Mouse (Mus musculus) embryonic facial prominence, embryonic 14.5 days (tissue): ENCODE results near the gene Gcg. TPM values are rescaled to one million over a fixed set of nuclear protein-coding genes. Genes with fewer than 3 reads are reported as not detected.

ENCODE experiments used
- ATAC-seq: fragments of 200-750 bp; cut with Nextera tagmentation; 2 replicates; pipeline ENCODE4 v1.8.0; 2017; ENCODE audit warnings: low read depth, moderate number of reproducible peaks, moderate TSS enrichment
- DNase-seq: peaks from one replicate; pipeline ENCODE4 v3.0.0-alpha.2; 2015; ENCODE audit warnings: low spot score
- H3K27ac ChIP-seq: fragments of 300-500 bp; sonication (generic); replicated peaks from 2 replicates; pipeline ENCODE4 v1.5.1; 2014; ENCODE audit warnings: low read depth, mild to moderate bottlenecking, low read length, moderate library complexity
- H3K27me3 ChIP-seq: fragments of 300-500 bp; sonication (generic); replicated peaks from 2 replicates; pipeline ENCODE4 v1.6.1; 2014; ENCODE audit warnings: low read length; ENCODE audit not compliant: control insufficient read depth, insufficient read depth
- H3K36me3 ChIP-seq: fragments of 300-500 bp; sonication (generic); 2 replicates; pipeline ENCODE4 v1.6.1; 2014; ENCODE audit warnings: low read length, mixed read lengths; ENCODE audit not compliant: control insufficient read depth, insufficient read depth
- H3K4me1 ChIP-seq: fragments of 300-500 bp; sonication (generic); 2 replicates; pipeline ENCODE4 v1.6.1; 2014; ENCODE audit warnings: antibody characterized with exemption, low read length; ENCODE audit not compliant: control insufficient read depth, insufficient read depth
- H3K4me2 ChIP-seq: fragments of 300-500 bp; sonication (generic); 2 replicates; pipeline ENCODE4 v1.6.1; 2014; ENCODE audit warnings: low read depth, mild to moderate bottlenecking, low read length, moderate library complexity, mixed read lengths
- H3K4me3 ChIP-seq: fragments of 300-500 bp; sonication (generic); 2 replicates; pipeline ENCODE4 v1.5.1; 2014; ENCODE audit warnings: low read depth, mild to moderate bottlenecking, low read length
- H3K9ac ChIP-seq: fragments of 300-500 bp; sonication (generic); 2 replicates; pipeline ENCODE4 v1.6.1; 2014; ENCODE audit warnings: low read depth, mild to moderate bottlenecking, low read length, moderate library complexity, mixed read lengths
- H3K9me3 ChIP-seq: fragments of 300-500 bp; sonication (generic); 2 replicates; pipeline ENCODE4 v1.6.1; 2016; ENCODE audit warnings: low read length; ENCODE audit not compliant: control insufficient read depth
- WGBS: fragments of 180-500 bp; shearing (Covaris S2); extraction: QIAGEN DNeasy Blood & Tissue Kit; methylation state at CpG from one replicate; pipeline ENCODE4 v1.1.7; 2014; 5-methylcytosine and 5-hydroxymethylcytosine counted together
- polyA plus RNA-seq: library from polyadenylated mRNA; unstranded; fragments of >200 nt; fragmentation: Nextera tagmentation; extraction: Ambion mirVana; gene quantifications from 2 replicates; pipeline ENCODE4 v1.2.1, GENCODE M21; 2014

Gcg gene
- polyA plus RNA-seq, 1 experiment from 2014 or later: 0.15 TPM

DNA sequence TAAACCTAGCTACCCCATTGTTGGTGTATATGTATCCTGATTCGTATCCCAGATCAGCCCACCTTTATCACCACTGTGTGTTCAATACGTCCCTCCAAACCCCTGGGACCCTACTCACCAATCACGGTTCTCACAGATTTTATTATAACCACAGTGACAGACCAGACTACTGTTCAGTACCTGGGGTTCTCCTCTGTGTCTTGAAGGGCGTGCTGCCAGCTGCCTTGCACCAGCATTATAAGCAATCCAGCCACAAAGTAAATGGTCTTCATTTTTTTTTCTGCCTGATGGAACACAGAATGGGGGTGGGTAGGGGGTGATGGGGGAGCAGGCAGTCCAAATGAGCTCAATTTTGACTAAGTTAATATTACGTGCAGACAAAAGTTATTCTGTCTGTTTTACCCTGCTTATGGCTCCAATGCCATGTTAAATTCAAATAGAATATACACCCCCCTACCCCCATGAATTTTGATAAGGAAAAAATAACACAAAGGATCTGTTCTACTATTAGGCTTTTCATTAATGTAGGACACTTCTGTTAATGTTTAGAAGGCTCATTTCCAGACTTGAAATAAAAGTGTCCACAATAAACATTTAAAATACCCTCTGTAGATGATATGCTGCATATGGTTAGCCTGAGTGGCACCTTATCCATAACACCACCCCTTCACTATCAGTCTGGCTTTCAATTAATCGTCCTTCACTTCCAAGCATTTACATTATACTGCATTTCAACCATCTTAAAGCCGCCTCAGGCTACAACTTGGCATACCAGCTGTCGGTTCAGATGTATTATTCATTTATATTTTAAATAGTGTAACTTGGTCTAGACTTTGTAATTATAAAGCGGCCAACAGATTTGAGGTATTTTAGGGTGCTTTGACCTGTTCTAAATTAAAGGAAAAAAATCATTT, 2.9 kb downstream of the Gcg start:
- H3K36me3 ChIP-seq: no peaks in the 10 kb centered on the region
- no peaks in the 10 kb centered on the region for H3K9me3 ChIP-seq
- DNase-seq (no peak), ATAC-seq (no peak)
- no peaks in the 10 kb centered on the region for H3K4me1 ChIP-seq
- no peak overlapping the region for H3K9ac ChIP-seq
- no peak overlapping the region for H3K4me2 ChIP-seq
- H3K27ac ChIP-seq: no peak overlapping the region
- H3K4me3 ChIP-seq: no peak overlapping the region
- no peaks in the 10 kb centered on the region for H3K27me3 ChIP-seq
- 66% methylated on average over 9 of the region's 9 CpGs for WGBS

DNA sequence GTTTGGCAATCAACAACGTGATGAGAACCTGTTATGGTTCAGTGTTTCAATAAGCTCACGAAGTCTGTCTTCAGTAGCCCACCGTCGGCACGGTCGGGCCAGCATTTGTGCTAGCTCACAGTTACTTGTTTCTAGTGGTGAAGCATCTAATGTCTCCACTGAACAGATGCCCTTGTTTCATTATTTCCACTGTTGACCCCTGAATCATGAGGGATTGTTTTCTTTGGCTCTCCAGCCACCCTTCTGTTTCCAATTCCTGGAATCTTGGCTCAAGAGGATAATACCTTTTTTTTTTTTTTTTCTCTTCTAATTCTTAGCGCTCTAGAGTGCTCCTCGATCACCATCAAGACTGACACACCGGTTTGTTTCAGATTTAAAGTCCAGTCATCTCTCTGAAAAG, 13.9 kb downstream of the Gcg start:
- no peaks in the 10 kb centered on the region for H3K36me3 ChIP-seq
- DNase-seq: no peak
- no peak overlapping the region for H3K4me3 ChIP-seq
- no peaks in the 10 kb centered on the region for H3K9me3 ChIP-seq
- no peak overlapping the region for H3K4me2 ChIP-seq
- H3K4me1 ChIP-seq: no peaks in the 10 kb centered on the region
- H3K27me3 ChIP-seq: no peaks in the 10 kb centered on the region
- WGBS: 75% methylated on average over 9 of the region's 9 CpGs
- H3K9ac ChIP-seq: no peak overlapping the region
- H3K27ac ChIP-seq: no peak overlapping the region
- no peak for ATAC-seq

DNA sequence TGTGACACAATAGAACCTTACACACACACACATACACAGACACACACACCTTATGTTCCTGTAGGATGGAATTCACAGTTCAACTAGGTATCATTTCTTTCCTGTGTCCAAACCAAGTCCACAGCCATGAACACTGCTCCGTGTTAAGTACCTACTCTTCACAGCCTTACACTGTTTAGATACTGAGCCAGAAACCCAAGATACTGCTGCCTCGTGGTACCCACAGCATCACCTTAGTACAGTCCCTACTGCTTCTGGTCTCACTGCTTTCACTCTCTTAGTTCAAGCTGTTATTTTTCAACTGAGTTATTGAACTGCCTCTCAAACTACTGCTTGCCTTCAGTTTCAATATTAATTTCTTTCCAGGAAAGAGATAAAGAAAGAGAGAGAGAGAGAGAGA, 20.2 kb downstream of the Gcg start:
- no peak for DNase-seq
- no peak overlapping the region for H3K4me2 ChIP-seq
- no peaks in the 10 kb centered on the region for H3K36me3 ChIP-seq
- no peaks in the 10 kb centered on the region for H3K9me3 ChIP-seq
- no peak for ATAC-seq
- no peak overlapping the region for H3K27ac ChIP-seq
- WGBS: 85% methylated on average over 2 of the region's 2 CpGs
- no peak overlapping the region for H3K4me3 ChIP-seq
- no peaks in the 10 kb centered on the region for H3K27me3 ChIP-seq
- no peak overlapping the region for H3K9ac ChIP-seq
- no peaks in the 10 kb centered on the region for H3K4me1 ChIP-seq

DNA sequence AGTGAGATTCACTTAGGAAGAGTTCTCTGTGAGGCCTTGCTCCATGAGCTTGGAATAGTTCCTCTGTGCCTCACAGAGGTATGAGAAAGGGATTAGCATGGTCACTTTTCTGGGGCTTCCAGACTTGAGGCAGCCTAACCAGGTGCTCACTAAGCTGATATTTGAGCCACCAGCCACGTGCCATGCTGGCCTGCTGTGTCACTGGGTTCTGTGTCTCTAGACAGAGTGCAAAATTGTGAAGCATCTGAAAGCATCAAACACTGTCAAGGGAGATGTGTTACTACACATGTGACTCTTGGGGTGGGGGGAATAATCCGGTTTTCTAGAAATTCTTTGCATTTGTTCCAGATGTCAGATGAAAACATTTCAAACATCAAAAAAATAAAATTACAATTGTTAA, 21.3 kb downstream of the Gcg start:
- H3K4me1 ChIP-seq: no peaks in the 10 kb centered on the region
- H3K36me3 ChIP-seq: no peaks in the 10 kb centered on the region
- 43% methylated on average over 2 of the region's 2 CpGs for WGBS
- ATAC-seq (0 out of 2 replicates have a peak, but pooled peaks have one; percentile 15), DNase-seq (no peak)
- no peak overlapping the region for H3K27ac ChIP-seq
- H3K4me2 ChIP-seq: no peak overlapping the region
- no peaks in the 10 kb centered on the region for H3K9me3 ChIP-seq
- H3K27me3 ChIP-seq: no peaks in the 10 kb centered on the region
- H3K9ac ChIP-seq: no peak overlapping the region
- H3K4me3 ChIP-seq: no peak overlapping the region

DNA sequence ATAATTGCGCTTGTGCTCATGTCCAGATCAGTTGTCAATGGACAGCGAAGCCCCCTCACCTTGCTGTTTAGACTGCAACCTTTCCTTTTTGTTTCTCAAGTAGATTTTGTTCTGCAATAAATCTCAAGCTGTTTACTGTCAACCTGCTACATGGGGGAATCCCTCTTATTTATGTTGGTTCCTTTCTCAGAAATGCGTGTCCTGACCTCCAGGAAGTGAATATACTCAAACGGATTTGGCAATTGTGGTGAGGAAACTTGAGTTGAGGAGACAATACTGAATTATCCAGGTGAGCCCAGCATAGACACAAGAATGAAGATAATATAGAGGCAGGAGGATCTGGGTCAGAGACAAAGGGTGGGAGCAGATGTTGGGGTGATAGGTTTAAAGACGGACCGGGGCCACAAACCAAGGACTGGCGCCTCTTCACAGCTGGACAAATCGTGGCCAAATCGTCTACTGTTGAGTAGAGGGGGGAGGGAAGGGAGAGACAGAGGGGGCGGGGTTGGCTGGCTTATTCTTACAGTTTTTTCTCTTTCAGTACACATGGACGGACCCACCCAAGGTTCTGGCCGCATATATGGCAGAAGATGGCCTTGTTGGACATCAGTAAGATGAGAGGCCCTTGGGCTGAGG, 22.5 kb downstream of the Gcg start:
- WGBS: 87% methylated on average over 12 of the region's 12 CpGs

DNA sequence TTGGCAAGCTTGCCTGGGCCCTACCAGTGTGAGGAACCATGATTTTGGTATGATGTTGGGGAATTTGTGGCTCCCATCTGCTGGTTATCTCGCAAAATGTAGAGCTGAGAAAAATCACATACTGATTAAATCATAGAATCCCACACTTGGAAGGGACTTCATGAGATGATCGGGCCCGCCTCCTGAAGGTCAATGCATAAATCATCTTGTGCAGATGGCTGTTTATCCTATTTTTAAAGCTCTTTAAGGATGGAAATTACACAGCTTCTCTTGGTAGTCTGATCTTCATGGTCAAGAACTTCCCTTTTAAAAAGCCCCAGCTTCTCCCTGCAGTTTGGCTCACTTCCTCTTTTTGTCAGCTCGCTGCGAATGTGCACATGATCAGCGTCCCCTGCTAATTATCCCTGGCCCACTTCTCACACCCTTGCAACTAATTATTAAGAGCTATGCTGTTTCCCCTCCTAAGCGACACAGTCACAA, 23.2 kb downstream of the Gcg start:
- WGBS: 80% methylated on average over 7 of the region's 7 CpGs
- no peak for ATAC-seq
- H3K4me2 ChIP-seq: no peak overlapping the region
- no peak overlapping the region for H3K4me3 ChIP-seq
- no peaks in the 10 kb centered on the region for H3K36me3 ChIP-seq
- H3K9me3 ChIP-seq: no peaks in the 10 kb centered on the region
- H3K9ac ChIP-seq: no peak overlapping the region
- H3K27me3 ChIP-seq: no peaks in the 10 kb centered on the region
- H3K4me1 ChIP-seq: no peaks in the 10 kb centered on the region
- H3K27ac ChIP-seq: no peak overlapping the region
- no peak for DNase-seq

More for the DNA sequence above, 22.5 kb downstream of the Gcg start:
- Histone ChIP-seq H3K9ac (no peak overlapping the region), H3K4me2 (no peak overlapping the region), H3K27ac (no peak overlapping the region), H3K27me3 (no peaks in the 10 kb centered on the region), H3K9me3 (no peaks in the 10 kb centered on the region), H3K36me3 (no peaks in the 10 kb centered on the region), H3K4me1 (no peaks in the 10 kb centered on the region), H3K4me3 (no peak overlapping the region)
- DNase-seq (no peak), ATAC-seq (no peak)

DNA sequence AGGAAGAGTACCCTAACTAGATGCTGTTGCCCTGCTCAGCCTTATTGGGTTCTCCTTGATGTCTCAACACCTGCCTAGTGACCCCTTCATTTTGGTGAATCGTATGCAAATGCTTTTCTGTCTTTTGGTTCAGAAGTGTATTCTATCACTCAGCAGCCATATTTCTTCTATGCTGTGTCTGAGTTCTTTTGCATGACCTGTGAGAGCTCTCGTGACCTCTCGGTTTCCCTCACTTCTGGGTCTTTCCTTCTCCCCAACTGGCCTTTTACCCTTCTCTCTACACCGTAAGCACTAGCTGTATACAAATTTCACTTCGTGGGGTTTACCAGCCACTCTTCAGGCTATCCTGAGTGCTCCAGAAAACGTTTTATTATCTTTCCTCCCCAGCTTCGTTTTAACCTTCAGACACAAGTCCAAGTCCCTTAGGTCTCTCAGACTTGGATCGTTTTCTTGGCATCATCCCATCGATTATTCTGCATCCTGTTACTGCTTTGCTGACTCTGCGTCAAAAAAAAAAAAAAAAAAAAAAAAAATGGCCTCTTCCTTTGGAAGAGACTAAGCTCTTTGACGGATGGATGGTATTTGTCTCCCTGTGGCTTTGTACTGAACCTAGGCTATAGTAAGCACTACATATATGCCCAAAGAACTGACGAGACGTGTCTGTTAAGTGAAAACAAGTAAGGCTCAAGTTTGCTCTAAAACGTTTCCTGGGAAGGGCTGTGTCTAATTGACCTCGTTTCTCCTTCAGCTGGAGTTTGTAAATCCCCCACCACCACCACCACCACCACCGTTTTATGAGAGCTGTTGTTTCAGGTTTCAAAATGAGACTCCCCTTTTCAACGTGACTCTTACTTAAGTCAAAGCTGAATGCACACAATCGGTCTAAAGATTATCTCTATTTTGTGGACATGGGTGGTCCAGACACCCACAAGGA, 23.9 kb downstream of the Gcg start:
- DNase-seq (peak; percentile 45), ATAC-seq (no peak)
- no peak overlapping the region for H3K4me2 ChIP-seq
- no peak overlapping the region for H3K27ac ChIP-seq
- no peaks in the 10 kb centered on the region for H3K27me3 ChIP-seq
- H3K4me1 ChIP-seq: no peaks in the 10 kb centered on the region
- no peaks in the 10 kb centered on the region for H3K36me3 ChIP-seq
- H3K9ac ChIP-seq: no peak overlapping the region
- WGBS: 54% methylated on average over 18 of the region's 18 CpGs
- H3K9me3 ChIP-seq: no peaks in the 10 kb centered on the region
- H3K4me3 ChIP-seq: no peak overlapping the region

DNA sequence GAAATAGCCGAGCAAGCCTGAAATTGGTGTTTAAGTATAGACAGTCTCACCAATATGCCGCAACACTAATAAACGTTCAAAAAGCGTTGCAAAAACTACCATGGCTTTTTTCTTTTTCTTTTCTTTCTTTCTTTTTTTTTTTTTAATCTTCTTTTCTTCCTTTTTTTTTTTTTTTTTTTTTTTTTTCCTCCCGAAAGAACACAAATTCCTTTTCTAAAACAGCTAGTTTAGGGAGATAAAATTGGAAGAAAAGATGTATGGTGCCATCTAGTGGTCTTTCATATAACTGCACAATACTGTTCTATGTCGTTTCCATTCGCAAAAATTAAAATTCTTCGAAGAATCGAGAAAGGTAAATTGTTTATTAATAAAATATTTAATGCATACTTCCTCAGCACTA, 25.4 kb downstream of the Gcg start:
- Histone ChIP-seq H3K4me1 (no peaks in the 10 kb centered on the region), H3K36me3 (no peaks in the 10 kb centered on the region), H3K27me3 (no peaks in the 10 kb centered on the region), H3K9ac (no peak overlapping the region), H3K4me3 (no peak overlapping the region), H3K4me2 (no peak overlapping the region), H3K27ac (no peak overlapping the region), H3K9me3 (no peaks in the 10 kb centered on the region)
- DNase-seq (no peak), ATAC-seq (no peak)
- 37% methylated on average over 9 of the region's 9 CpGs for WGBS
